Mouse (Mus musculus) forebrain, embryonic 11.5 days (tissue): ENCODE measurements at regions not wholly inside any gene's neighbourhood (a gene's known extent, or its start where the extent isn't known, plus 50 kb on each side); places are given as distances from the start of the nearest gene placed in this dataset.

Source experiments
- ATAC-seq: fragments of 200-750 bp; cut with Nextera tagmentation; replicated peaks from 2 replicates; pipeline ENCODE4 v1.8.0; 2017; ENCODE audit warnings: moderate TSS enrichment; ENCODE audit not compliant: low FRiP score
- DNase-seq: peaks from one replicate; pipeline ENCODE4 v3.0.0-alpha.2; 2017; ENCODE audit warnings: low spot score
- H3K27ac ChIP-seq: fragments of 300-500 bp; sonication (generic); 2 replicates; pipeline ENCODE4 v1.5.1; 2014; ENCODE audit warnings: low read depth, low read length
- H3K27me3 ChIP-seq: fragments of 300-500 bp; sonication (generic); 2 replicates; pipeline ENCODE4 v1.6.1; 2014; ENCODE audit warnings: mild to moderate bottlenecking, low read length, mixed read lengths; ENCODE audit not compliant: control insufficient read depth, insufficient read depth
- H3K36me3 ChIP-seq: fragments of 300-500 bp; sonication (generic); 2 replicates; pipeline ENCODE4 v1.6.1; 2014; ENCODE audit warnings: mild to moderate bottlenecking, low read length, moderate library complexity, mixed read lengths; ENCODE audit not compliant: control insufficient read depth, insufficient read depth
- H3K4me1 ChIP-seq: fragments of 300-500 bp; sonication (generic); replicated peaks from 2 replicates; pipeline ENCODE4 v1.6.1; 2014; ENCODE audit warnings: low read length, mixed read lengths; ENCODE audit not compliant: control insufficient read depth, insufficient read depth
- H3K4me2 ChIP-seq: fragments of 300-500 bp; sonication (generic); 2 replicates; pipeline ENCODE4 v1.6.1; 2014; ENCODE audit warnings: low read depth, mild to moderate bottlenecking, low read length, moderate library complexity, mixed read lengths; ENCODE audit not compliant: severe bottlenecking
- H3K4me3 ChIP-seq: fragments of 300-500 bp; sonication (generic); 2 replicates; pipeline ENCODE4 v1.5.1; 2014; ENCODE audit warnings: low read depth, low read length
- H3K9ac ChIP-seq: fragments of 300-500 bp; sonication (generic); 2 replicates; pipeline ENCODE4 v1.6.1; 2014; ENCODE audit warnings: low read length
- H3K9me3 ChIP-seq: fragments of 300-500 bp; sonication (generic); 2 replicates; pipeline ENCODE4 v1.6.1; 2016; ENCODE audit warnings: low read length, mixed read lengths; ENCODE audit not compliant: control insufficient read depth
- WGBS: fragments of 180-500 bp; shearing (Covaris S2); extraction: QIAGEN DNeasy Blood & Tissue Kit; methylation state at CpG from one replicate; pipeline ENCODE4 v1.1.7; 2014; 5-methylcytosine and 5-hydroxymethylcytosine counted together

- WGBS: 53% methylated on average over 5 of the region's 5 CpGs
- H3K9me3 ChIP-seq: no peaks in the 10 kb centered on the region
- H3K4me3 ChIP-seq: no peak overlapping the region
- no peaks in the 10 kb centered on the region for H3K36me3 ChIP-seq
- no peaks in the 10 kb centered on the region for H3K4me1 ChIP-seq
- H3K27ac ChIP-seq: no peak overlapping the region
- no peak overlapping the region for H3K9ac ChIP-seq
- H3K4me2 ChIP-seq: no peak overlapping the region
- 0 out of 2 replicates have a peak, but pooled peaks have one; percentile 46 for ATAC-seq
- no peaks in the 10 kb centered on the region for H3K27me3 ChIP-seq
- DNase-seq: no peak
These were observed 243.8 kb upstream of the Il12b start for GRCm38 (mm10) chr11:44156081-44156480.

GRCm38 (mm10) chr11:44156490-44157345 is 243.1 kb upstream of the Il12b start:
- Histone ChIP-seq H3K4me1 (no peaks in the 10 kb centered on the region), H3K27ac (no peak overlapping the region), H3K36me3 (no peaks in the 10 kb centered on the region), H3K9me3 (no peaks in the 10 kb centered on the region), H3K9ac (no peak overlapping the region), H3K27me3 (no peaks in the 10 kb centered on the region), H3K4me3 (no peak overlapping the region), H3K4me2 (no peak overlapping the region)
- ATAC-seq (no peak), DNase-seq (no peak)
- 71% methylated on average over 3 of the region's 3 CpGs for WGBS

GRCm38 (mm10) chr11:44158236-44158635 is 241.6 kb upstream of the Il12b start:
- Histone ChIP-seq H3K27ac (no peak overlapping the region), H3K36me3 (no peaks in the 10 kb centered on the region), H3K4me3 (no peak overlapping the region), H3K27me3 (no peaks in the 10 kb centered on the region), H3K4me1 (no peaks in the 10 kb centered on the region), H3K9me3 (no peaks in the 10 kb centered on the region), H3K9ac (no peak overlapping the region), H3K4me2 (no peak overlapping the region)
- WGBS: 78% methylated on average over 5 of the region's 5 CpGs
- DNase-seq (no peak), ATAC-seq (no peak)

GRCm38 (mm10) chr11:44161734-44162418 is 238.0 kb upstream of the Il12b start:
- Histone ChIP-seq H3K27ac (no peak overlapping the region), H3K36me3 (no peaks in the 10 kb centered on the region), H3K4me2 (no peak overlapping the region), H3K4me3 (no peak overlapping the region), H3K4me1 (no peaks in the 10 kb centered on the region), H3K9ac (no peak overlapping the region), H3K9me3 (no peaks in the 10 kb centered on the region), H3K27me3 (no peaks in the 10 kb centered on the region)
- no peak for ATAC-seq
- 84% methylated on average over 7 of the region's 7 CpGs for WGBS
- no peak for DNase-seq

- Histone ChIP-seq H3K4me3 (no peak overlapping the region), H3K27ac (no peak overlapping the region), H3K4me2 (no peak overlapping the region), H3K36me3 (no peaks in the 10 kb centered on the region), H3K27me3 (no peaks in the 10 kb centered on the region), H3K4me1 (no peaks in the 10 kb centered on the region), H3K9ac (no peak overlapping the region), H3K9me3 (no peaks in the 10 kb centered on the region)
- ATAC-seq (no peak), DNase-seq (no peak)
- WGBS: 81% methylated on average over 4 of the region's 4 CpGs
These were observed 236.8 kb upstream of the Il12b start for GRCm38 (mm10) chr11:44163049-44163448.

GRCm38 (mm10) chr11:44163748-44164147 is 236.1 kb upstream of the Il12b start:
- Histone ChIP-seq H3K9ac (no peak overlapping the region), H3K27ac (no peak overlapping the region), H3K4me3 (no peak overlapping the region), H3K27me3 (no peaks in the 10 kb centered on the region), H3K36me3 (no peaks in the 10 kb centered on the region), H3K4me2 (no peak overlapping the region), H3K4me1 (no peaks in the 10 kb centered on the region), H3K9me3 (no peaks in the 10 kb centered on the region)
- 88% methylated on average over 1 of the region's 1 CpGs for WGBS
- ATAC-seq: no peak
- no peak for DNase-seq

GRCm38 (mm10) chr11:44164186-44164585 is 235.7 kb upstream of the Il12b start:
- 77% methylated on average over 2 of the region's 2 CpGs for WGBS
- DNase-seq (no peak), ATAC-seq (no peak)

GRCm38 (mm10) chr11:44167724-44168500 is 232.0 kb upstream of the Il12b start:
- H3K4me3 ChIP-seq: no peak overlapping the region
- H3K4me1 ChIP-seq: no peaks in the 10 kb centered on the region
- no peak overlapping the region for H3K4me2 ChIP-seq
- 79% methylated on average over 6 of the region's 6 CpGs for WGBS
- no peak overlapping the region for H3K9ac ChIP-seq
- H3K27me3 ChIP-seq: no peaks in the 10 kb centered on the region
- no peaks in the 10 kb centered on the region for H3K9me3 ChIP-seq
- H3K27ac ChIP-seq: no peak overlapping the region
- DNase-seq: no peak
- ATAC-seq: no peak
- H3K36me3 ChIP-seq: no peaks in the 10 kb centered on the region

More at GRCm38 (mm10) chr11:44164186-44164585, 235.7 kb upstream of the Il12b start:
- Histone ChIP-seq H3K9ac (no peak overlapping the region), H3K36me3 (no peaks in the 10 kb centered on the region), H3K27me3 (no peaks in the 10 kb centered on the region), H3K27ac (no peak overlapping the region), H3K4me2 (no peak overlapping the region), H3K9me3 (no peaks in the 10 kb centered on the region), H3K4me3 (no peak overlapping the region), H3K4me1 (no peaks in the 10 kb centered on the region)
